Mouse (Mus musculus): ENCODE results near the gene Lhx6.

Lhx6 gene

DNA sequence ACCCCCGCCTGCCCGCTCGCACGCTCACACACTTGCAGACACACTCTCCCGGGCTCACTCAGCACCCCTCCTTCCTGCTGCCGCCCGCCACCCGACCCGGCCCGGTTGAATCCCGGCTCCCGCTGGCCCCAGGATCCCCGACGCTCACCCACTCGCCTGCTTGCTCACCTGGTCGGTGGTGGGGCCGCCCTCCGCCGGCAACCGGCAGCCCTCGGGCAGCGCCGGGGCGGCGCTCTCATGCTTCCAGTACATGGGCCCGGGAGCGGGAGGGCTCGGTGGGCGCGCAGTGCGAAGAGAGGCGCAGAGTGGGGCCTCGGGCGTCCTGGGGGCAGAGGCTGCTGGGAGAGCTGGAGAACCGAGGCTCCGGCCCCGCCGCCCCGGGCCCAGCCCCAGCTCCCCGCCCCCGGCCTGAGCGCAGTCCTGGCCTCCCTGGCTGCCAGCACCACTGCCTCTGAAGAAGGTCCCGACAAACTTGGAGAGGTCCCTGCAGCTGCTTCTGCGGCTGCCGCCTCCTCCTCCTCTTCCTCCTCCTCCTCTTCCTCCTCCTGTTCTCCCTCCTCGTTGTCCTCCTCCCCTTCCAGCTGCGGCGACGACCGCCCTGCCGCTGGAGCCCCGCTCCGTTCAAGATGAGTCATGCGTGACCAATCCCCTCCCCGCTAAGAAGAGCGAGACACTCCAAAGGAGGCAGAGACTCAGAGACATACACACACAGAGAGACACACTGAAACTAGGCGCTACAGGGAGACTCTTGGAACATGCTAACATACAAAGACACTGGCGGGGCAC, at the start of gene Lhx6:
Gene Lhx6, minus strand, starts transcription at position 453 of the 786 bp plus-strand sequence.
- DNase-seq, result peak; percentile 96

GRCm38 (mm10) chr2:36152401-36152800, 47.2 kb upstream of the Lhx6 start:
- DNase-seq, result peak; percentile 52

DNA sequence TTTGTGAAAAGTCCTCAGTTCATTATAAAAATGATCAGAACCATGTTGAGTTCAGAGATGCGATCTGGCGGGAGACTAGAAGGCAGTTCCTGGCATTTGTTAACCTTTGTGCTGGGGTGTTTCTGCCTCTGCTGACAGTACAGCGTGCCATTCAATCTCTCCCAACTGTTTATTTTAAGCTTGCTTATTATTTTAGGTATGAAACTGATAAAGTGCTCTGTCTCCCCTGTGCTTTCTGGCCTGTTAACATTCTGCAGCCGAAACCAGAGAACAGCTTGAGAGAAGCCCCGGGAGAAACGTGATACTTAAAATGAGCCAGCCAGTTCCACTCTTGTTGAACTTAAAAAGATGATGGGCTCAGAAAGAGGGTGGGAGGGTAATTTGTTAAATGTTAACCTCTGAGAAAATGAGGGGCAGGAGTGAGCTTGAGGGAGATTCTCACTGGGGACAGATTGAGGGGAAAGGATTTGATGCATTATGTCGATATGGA, 43.7 kb upstream of the Lhx6 start:
- DNase-seq, result peak; percentile 82

DNA sequence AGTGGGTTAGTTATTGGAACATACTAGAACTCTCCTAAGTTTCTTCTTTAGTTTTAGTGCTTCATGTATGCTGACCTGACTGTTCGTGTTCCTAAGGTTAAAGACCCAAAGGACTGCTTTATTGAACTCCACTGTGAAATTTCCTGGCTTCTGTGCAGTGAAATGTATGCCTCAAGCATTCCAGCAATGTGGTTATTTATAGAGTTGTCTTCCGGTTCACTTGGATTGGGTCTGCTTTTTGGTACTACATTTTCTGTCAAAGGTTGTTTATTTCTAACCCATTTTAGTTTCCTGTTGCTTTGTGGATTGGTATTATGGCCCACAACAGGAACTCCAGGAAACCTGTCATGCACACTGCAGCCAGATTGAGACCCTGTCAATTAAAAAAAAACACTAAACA, 33.9 kb upstream of the Lhx6 start:
- DNase-seq, result peak; percentile 15

DNA sequence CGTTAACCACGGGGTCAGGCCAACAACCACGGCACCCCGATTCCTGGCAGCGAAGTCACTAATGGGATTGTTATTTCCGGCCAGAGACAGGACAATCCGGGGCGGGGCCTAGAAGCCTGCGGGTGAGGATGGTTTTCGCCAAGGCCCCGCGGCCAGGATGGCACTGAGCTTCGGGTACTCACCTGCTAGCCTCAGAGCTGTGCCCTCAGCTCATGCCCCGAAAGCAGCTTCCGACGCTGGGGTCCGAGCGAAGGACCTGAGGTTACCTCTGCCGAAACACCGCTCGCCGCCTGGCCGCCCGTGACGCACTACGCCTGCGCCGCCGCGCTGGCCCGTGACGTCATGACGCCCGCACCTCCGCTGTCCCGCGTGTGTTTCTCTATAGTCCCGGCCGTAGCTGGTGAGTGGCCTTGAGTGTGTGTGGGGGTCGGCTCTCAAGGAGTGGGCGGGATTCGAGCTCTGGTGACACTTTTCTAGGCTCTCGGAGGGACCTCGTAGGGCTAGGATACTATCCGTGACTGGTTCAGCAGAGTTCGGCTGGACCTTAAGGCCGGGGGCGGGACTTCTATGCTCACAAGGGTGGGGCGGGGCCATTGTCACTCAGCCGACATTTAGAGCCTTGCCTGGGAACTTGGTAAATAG, 31.2 kb upstream of the Lhx6 start, which contains the start of the genes Mrrf and Rbm18:
Gene Mrrf, plus strand, starts transcription at position 90 of the 642 bp plus-strand sequence.
Gene Rbm18, minus strand, starts transcription at position 474 of the 642 bp plus-strand sequence.
- DNase-seq, result peak; percentile 99

DNA sequence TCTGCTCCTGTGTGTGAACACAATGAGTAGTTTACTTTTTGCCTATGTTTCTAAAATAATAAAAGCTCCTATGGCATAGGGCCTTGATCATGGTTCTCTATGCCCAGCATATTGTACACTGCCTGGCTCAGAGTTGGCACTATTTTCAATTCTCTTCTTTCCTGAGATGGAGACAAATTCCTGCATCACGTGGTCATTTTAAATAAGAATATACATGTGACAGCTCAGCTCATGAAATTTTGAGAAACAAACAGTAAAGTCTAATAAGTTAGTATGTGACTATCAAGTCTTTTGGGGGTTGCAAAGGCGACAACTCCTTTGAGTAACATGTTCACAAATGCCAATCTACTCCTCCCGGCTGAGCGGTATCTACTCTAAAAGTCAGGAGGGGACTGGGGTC, 30.7 kb upstream of the Lhx6 start:
- DNase-seq, result no peak

DNA sequence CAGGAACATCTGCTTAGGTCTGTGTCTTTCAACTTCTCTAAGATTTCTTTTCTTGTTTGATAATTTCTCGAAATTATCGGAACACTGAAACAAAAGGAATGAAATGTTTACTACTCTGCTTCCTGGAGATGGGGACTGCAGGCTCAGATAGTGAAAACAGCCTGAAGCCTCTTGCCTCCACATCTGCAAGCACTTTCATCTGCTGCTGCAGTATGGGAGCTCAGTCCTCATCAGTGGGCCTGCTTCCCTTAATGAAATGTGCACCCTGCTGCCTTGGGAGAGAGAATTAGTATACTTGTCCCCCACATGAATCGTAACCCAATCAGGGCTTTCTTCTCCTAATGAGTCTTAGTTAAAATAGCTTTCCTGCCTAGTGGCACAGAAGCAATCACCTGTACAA, 23.8 kb upstream of the Lhx6 start:
- peak; percentile 68 for DNase-seq

GRCm38 (mm10) chr2:36127973-36128372, 22.8 kb upstream of the Lhx6 start:
- peak; percentile 96 for DNase-seq

DNA sequence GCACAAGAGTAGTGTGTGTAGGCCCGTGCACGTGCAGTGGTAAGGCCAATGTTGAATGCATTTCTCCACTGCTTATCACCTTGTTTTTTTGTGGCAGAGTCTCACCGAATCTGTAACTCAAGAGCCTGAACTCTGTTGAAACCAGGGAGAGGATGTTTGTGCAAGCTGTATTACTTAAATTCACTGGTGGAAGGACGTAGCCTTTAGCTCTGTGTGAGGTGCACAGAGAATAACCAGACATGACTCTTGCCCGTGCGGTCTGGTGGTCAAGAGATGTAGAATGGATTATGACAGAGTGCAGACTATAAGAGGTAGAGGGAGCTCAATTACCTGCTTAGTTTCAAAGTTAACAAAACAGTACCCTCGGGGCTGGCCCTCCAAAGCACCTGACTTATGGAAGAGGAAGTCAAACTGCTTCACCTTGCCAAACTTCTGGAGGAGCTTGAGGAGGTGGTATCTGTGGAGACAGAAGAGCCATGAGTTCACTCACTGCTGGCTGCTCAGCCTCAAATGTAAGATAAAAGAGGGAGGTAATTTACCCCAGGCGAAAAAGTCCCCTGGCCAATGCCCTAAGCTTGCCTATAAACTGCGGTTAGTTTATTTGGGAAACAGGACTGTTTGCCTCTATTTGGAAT, 21.7 kb upstream of the Lhx6 start:
- peak; percentile 66 for DNase-seq

- DNase-seq, result no peak
Measured at GRCm38 (mm10) chr2:36112632-36113031, 7.4 kb upstream of the Lhx6 start.

DNA sequence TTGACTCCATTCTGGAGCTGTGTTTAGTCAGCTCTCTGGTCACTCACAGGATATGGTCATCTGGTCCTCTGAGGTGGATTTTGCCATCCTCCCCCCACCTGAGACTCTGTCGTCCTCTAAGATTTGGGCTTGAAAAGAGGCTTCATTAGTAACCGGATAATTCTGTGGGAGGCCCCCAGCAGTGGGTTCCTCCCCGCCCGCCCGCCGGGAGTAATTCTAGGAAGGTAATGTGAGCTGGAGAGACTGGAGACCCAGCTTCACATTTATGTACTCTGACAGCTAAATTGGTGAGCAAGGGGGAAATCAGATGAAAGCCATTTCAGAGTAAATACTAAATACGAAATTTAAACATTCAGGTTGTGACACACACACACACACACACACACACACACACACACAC, 3.4 kb upstream of the Lhx6 start:
- DNase-seq, result no peak

- no peak for DNase-seq
Measured at GRCm38 (mm10) chr2:36104436-36104955, 712 bp downstream of the Lhx6 start.

GRCm38 (mm10) chr2:36103555-36104367, 1.4 kb downstream of the Lhx6 start:
- no peak for DNase-seq

DNA sequence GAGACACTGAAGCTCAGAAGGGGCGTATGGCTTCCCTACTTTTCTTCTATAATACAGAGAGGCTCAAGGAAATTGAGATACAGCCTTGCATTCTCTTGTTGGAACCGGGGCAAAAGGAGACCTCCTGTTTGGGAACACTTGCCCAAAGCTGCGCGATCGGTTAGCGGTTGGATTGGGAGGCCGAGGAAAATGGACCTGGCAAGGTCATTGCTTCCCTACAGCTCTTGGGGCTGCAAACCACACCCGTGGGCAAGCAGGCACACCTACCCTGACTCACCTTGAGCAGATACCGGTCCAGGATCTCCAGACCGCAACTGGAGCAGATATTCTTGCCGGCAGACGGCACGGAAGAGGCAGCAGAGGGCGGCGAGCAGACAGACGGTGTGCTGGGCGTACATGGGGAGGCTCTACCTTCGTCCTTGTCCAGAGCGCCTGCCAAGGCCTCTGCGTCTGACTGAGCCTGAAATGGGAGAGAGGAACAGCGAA, 2.1 kb downstream of the Lhx6 start:
- DNase-seq, result peak; percentile 89

DNA sequence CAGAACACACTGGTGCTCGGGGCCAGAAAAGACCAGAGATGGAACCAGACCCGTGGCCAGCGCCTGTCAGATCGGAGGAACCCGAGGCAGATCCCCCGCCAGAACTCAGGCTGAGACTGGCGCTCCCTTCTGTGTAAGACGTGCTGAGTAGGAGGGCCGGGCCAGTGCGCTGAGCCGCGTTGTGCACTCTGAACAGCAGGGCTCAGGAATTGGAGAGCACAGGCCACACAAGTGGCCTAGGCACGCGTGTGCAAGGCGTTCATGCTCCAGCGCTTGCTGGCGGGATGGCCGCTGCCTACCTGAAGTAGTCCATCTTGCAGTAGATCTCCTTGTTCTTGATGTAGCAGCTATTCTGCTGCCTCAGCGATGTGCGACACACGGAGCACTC, 2.7 kb downstream of the Lhx6 start:
- no peak for DNase-seq

- no peak for DNase-seq
Measured at GRCm38 (mm10) chr2:36101866-36102558, 3.2 kb downstream of the Lhx6 start.

DNA sequence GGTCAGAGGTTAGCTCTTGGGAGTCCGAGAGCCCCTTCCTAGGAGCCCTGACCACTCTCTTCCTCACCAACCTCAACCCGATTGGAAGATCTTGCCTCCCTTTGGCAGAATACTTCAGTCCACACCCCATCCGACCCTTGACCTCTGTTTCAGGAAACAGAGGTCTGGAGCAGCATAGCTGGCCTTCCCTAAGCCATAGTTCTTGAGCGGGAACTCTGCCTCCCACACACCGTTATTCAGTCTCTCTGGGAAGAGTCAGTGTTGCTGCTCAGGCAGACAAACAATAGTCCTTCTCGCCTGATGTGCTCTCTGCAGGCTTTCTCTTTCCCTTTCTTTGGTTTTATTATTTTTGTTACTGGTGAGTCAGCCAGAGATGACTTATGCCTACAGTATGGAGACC, 5.5 kb downstream of the Lhx6 start:
- DNase-seq, result peak; percentile 92

- DNase-seq, result no peak
Measured at GRCm38 (mm10) chr2:36098021-36098420, 7.2 kb downstream of the Lhx6 start.

- DNase-seq, result no peak
Measured at GRCm38 (mm10) chr2:36097129-36097815, 7.9 kb downstream of the Lhx6 start.

DNA sequence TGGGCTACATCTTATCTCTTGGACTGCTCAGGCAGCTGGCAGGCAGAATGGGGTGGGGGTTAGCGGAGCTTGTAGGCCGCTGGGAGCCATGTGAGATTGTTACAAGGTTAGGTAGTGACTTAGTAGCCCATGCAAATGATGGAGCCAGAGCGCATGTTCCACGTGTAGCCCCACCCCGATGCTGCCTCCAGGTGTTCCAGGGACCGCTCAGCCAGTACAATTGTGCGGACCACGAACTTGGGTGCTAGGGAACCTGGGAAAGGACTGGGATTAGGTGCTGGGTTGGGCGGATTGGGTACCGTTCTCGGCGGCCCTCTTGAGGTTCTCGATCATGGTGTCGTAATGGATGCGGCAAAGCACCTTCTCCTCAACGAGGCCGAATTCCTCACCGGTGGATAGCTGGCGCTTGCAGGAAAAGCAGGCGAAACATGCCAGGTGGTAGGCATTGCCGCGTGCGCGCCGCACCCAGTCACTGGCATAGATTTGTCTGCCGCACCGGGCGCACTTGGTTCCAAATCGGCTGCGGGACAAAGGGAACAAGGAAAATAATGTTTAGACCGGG, 11.2 kb downstream of the Lhx6 start:
- DNase-seq, result no peak

- no peak for DNase-seq
Measured at GRCm38 (mm10) chr2:36093301-36093700, 11.9 kb downstream of the Lhx6 start.

All from heart, adult 11 months (tissue).